Mouse (Mus musculus): ENCODE results near the gene Ank2. TPM values are rescaled to one million over a fixed set of nuclear protein-coding genes. Genes with fewer than 3 reads are reported as not detected.

Ank2 gene
- total RNA-seq, 2 experiments from 2014 or later: 969 to 1,019 TPM

- no peak for DNase-seq (ENCODE audit: low spot score in 2 of 2)
- intact Hi-C loops (cut with DNase I): no loop called here
These were observed 509.2 kb downstream of the Ank2 start for GRCm38 (mm10) chr3:126989936-126990335.

GRCm38 (mm10) chr3:126986687-126987086 is 512.5 kb downstream of the Ank2 start:
- DNase-seq (ENCODE audit: low spot score in 2 of 2): no peak
- intact Hi-C loops (cut with DNase I): no loop called here

DNA sequence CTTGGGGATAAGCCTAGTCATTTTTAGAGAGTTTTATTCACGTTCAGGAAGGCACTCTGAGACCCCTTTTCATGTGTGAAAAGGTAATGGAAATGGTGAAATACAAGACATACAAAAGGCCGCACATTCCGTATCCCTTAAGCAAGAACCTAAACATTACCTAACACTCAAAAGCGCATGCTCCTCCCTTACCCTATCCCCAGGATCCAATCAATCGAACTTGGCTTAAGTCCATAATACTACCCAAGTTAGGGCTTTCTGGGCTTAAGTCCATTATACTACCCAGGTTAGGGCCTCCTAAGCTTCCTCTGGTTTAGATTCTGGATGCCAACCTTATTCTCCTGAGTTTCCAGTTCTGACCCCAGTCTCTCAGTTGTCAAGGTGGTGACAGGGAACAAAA is 516.3 kb downstream of the Ank2 start:
- DNase-seq (ENCODE audit: low spot score in 2 of 2): no peak
- intact Hi-C loops (cut with DNase I): no loop called here

- no peak for DNase-seq (ENCODE audit: low spot score in 2 of 2)
- intact Hi-C loops (cut with DNase I): no loop called here
These were observed 518.0 kb downstream of the Ank2 start for GRCm38 (mm10) chr3:126981163-126981562.

- intact Hi-C loops (cut with DNase I): no loop called here
These were observed 519.5 kb downstream of the Ank2 start for GRCm38 (mm10) chr3:126979635-126980034.

DNA sequence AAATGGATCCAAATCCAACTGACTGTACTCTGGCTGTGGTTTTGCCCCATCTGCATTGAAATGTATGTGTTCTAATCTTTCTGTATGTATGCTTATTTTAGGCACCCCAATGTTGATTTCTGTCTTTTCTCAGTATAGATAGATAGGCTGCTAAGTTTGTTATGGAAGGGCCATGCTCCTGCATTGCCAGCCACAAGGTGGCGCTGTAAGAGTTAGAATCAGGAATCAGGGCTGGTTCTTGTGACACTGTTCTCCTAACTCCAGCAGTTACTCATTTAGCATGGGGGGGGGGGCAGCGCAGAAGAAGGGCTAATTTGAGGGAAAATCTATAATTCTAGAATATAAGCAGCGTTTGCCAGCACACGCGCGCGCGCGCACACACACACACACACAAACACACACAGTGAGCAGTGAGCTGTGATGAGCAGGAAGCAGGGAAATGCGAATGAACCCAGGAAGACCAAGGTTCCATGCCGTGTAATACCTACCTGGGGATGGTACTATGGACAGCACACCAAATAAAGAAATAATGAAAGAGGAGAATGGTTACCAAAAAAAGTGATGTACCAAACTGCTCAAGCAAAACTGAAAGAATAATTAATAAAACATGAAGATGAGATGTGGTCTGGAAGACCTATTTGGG is 520.3 kb downstream of the Ank2 start:
- intact Hi-C loops (cut with DNase I): no loop called here
- peak; percentile 86 to 91 for DNase-seq (ENCODE audit: low spot score in 2 of 2)

More at GRCm38 (mm10) chr3:126979635-126980034, 519.5 kb downstream of the Ank2 start:
- DNase-seq (ENCODE audit: low spot score in 2 of 2): no peak

- DNase-seq (ENCODE audit: low spot score in 2 of 2): no peak
- intact Hi-C loops (cut with DNase I): no loop called here
These were observed 521.8 kb downstream of the Ank2 start for GRCm38 (mm10) chr3:126977399-126977798.

DNA sequence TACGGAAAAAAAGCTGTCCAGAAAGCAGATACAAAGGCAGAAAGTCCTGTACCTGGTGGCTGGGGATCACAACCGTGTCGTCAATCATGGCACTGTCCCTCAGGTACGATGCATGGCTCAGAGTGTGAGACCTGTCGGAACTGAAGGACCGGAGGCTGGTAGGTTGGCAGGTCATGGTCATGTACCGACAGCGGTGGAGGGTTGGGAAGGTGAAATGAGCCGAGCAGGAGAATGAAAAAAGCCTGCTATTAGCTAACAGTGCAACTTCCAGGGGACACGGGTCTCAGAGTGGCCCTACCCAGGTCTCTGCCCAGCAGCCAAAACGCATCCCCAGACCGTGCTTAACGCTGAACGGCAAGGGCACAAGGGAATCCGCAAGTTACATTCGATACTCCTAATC is 522.4 kb downstream of the Ank2 start:
- DNase-seq (ENCODE audit: low spot score in 2 of 2): no peak
- intact Hi-C loops (cut with DNase I): no loop called here

DNA sequence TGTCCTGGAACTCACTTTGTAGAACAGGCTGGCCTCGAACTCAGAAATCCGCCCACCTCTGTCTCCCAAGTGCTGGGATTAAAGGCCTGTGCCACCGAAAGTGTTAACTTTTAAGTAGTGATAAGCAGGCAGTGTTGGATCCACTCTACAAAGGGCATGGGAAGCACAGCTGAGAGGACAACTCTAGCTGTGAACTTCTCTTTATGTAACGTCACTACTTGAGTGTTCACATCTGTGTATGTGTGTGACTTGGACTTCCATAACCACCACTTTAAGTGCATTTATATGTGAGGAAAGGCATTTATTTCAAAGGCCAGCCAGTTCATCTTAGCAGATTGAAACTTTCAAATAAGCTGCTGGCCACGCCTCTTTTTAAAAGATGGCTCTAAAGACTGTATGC is 523.7 kb downstream of the Ank2 start:
- DNase-seq (ENCODE audit: low spot score in 2 of 2): no peak
- intact Hi-C loops (cut with DNase I): no loop called here

DNA sequence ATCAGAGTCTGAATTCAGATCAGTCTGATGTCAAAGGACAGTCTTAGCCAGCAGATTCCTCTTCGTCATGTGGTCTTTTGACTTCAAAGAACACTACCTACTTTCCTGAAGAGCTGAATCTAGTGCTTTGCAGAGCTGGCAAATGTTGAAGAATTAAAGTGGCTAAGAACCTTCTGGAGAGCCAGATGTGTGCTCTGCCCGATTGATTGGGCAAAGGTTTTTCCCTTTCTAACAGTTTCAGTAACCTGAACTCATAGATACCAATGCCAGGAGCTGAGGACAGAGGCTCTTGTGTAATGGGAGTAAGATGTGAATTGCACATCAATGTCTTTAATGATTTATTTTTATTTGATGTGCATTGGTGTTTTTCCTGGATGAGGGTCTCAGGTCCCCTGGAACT is 525.6 kb downstream of the Ank2 start:
- no peak for DNase-seq (ENCODE audit: low spot score in 2 of 2)
- intact Hi-C loops (cut with DNase I): no loop called here

- intact Hi-C loops (cut with DNase I): no loop called here
- no peak for DNase-seq (ENCODE audit: low spot score in 2 of 2)
These were observed 527.6 kb downstream of the Ank2 start for GRCm38 (mm10) chr3:126971531-126971930.

DNA sequence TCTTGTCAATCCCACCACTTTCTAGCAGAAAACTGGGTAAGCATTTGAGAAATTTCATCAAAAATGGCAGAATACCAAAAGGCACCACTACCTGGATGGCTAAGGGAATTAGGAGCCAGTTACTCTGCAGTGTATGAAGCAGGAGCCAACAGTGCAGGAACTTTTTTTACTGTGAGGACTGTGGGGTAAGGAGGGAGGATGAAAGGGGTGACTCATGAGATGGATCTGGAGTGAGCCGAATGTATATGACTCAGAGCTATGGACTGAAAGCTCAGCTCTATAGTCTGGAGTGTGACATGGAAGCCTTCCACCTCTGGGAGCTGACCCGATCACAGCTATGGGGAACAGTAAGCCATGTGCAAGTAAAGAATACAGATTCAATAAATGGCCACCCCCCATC is 530.4 kb downstream of the Ank2 start:
- intact Hi-C loops (cut with DNase I): no loop called here
- DNase-seq (ENCODE audit: low spot score in 2 of 2): no peak

DNA sequence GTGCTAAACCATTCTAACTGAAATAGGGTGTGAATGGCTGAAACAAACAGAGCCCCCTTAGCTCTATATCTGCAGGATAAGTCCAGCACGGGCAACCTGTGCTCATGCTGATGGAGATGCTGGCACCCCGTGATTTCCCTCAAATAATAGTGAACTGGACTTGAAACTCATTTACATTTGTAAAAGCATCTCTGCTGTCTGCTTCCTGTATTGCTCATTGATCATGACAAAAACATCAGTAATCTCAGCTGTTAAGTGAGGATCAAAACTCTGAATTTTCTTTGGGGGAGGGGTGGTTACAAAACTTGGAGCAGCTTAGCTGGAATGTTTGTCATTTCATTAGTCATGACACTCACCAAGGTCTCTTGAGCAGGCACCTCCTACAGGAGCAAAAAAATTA is 533.4 kb downstream of the Ank2 start:
- no peak for DNase-seq (ENCODE audit: low spot score in 2 of 2)
- intact Hi-C loops (cut with DNase I): no loop called here

DNA sequence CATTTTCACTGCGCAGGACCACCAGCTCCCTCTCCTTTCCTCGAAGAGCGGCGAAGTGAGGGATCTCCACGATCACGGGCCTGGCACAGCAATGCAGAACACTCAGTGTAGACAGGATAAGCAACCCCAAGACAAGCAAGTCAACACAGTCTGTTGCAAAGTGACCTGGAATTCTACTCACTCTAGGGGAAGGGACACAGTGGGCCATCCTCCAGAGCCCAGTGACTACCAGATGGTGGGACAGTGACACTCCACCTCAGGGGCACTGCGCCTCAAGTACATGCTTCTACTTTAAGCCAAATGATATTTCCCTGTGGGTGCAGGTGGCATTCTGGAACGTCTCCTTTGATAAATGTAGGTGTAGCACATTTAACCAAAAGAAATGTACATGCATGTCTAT is 536.8 kb downstream of the Ank2 start:
- intact Hi-C loops (cut with DNase I): no loop called here
- no peak for DNase-seq (ENCODE audit: low spot score in 2 of 2)

- intact Hi-C loops (cut with DNase I): no loop called here
- DNase-seq (ENCODE audit: low spot score in 2 of 2): no peak
These were observed 546.5 kb downstream of the Ank2 start for GRCm38 (mm10) chr3:126952698-126953097.

DNA sequence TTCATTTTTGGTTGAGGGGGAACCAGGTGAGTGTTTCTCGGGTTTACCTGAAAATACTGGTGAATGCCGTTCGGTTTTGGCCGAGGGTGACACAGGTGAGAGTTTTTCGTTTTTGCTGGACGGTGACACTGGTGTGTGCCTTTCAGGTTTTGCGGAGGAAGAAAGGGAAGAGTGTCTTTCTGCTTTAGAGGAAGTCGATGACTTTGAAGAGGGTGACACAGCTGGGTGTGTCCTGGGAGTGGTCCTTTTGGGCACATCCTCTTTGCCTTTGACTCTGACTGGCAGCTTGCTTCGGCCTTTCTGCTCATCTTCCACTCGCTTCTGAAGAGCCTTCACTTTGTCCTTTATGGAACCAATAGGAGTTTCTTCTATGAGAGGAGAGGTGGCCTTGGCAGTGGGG is 552.6 kb downstream of the Ank2 start:
- intact Hi-C loops (cut with DNase I): no loop called here
- DNase-seq (ENCODE audit: low spot score in 2 of 2): no peak

GRCm38 (mm10) chr3:126944838-126945237 is 554.3 kb downstream of the Ank2 start:
- intact Hi-C loops (cut with DNase I): no loop called here

GRCm38 (mm10) chr3:126944081-126944480 is 555.1 kb downstream of the Ank2 start:
- intact Hi-C loops (cut with DNase I): no loop called here
- DNase-seq (ENCODE audit: low spot score in 2 of 2): no peak

More at GRCm38 (mm10) chr3:126944838-126945237, 554.3 kb downstream of the Ank2 start:
- no peak for DNase-seq (ENCODE audit: low spot score in 2 of 2)

DNA sequence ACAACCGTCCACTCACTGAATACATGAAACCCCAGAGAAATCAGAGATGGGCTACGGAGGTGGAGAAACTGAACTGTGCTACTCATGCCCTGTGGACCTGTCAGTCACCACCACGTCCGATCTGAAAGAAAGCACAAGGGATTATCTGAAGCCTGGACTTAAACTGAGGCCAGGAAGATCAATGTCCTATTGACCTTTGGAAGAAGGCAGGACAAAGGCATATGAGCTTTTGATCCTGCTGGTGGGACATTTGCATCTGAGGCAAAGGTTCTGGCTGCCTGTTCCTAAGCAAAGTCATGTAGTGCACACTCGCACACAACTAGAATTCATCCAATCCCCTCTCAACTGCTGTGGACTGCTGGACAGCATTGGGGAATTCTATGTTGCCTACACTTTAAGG is 558.7 kb downstream of the Ank2 start:
- no peak for DNase-seq (ENCODE audit: low spot score in 2 of 2)
- intact Hi-C loops (cut with DNase I): no loop called here

DNA sequence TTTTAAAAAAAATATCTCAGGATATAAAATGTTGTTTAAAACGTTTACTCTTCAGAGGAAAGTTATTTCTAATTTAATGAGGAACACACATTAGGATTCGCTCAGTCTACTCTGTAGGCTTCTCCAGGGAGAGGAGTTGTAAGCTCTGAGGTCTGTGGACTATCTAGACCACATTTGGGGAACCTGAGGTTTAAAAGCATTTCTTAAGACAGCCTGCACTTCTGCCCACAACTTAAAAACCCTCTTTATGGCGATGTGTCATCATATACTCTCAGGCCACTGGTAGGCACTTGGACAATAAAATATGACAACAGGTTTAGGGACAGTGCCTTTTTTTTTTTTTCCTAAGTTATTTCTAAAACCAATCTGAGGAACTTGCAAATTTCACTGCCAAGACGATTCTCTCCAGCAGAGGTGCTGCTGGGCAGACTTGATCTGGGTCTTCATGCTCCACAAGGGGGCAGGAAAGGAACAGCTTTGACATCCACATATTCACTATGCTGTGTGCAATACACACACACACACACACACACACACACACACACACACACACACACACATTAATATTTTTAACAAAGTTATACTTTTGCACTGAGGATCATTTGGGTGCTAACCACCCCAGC is 567.2 kb downstream of the Ank2 start:
- peak; percentile 54 to 87 for DNase-seq (ENCODE audit: low spot score in 2 of 2)
- intact Hi-C loops (cut with DNase I): no loop called here

DNA sequence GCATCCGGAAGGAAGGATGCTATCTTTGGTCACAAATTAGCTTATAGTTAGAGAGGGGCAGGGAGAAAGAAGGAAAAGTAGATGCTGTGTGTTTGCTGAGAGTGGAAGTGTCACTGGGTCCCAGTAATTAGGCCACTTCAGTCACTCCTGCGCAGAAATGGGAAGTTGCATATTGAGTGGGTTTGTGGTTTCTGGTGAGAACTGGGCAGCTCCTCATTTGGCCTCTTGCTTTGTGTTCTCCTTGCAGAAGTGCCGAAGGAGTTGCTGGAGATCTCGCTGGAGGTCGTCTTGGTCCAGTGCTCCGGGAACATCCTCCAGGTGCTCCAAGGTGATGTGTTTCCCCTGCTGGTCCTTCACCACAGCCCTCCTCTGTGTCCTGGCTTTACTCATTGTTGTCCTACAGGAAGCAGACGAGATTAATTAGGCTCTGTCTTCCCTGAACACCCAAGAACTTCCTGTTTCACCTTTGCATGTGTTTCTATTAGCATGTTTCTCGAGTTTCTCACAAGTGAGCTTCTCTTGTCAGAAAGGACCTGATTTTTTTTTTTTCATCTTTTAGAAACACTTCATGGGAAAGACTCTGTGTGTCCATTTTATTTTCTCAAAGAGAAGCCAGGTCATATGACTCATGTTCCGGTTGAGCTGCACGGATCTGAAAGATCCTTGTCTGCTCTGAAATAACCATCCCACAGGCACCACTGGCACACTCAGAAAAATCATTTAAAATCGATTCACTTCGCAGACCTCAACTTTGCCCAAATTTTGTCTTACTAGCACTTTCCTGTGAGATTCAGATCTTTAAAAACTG is 575.4 kb downstream of the Ank2 start:
- peak in 1 of 2 experiments; percentile 2 for DNase-seq (ENCODE audit: low spot score in 2 of 2)
- intact Hi-C loops (cut with DNase I): no loop called here
